Mouse (Mus musculus): ENCODE measurements at regions not wholly inside any gene's neighbourhood (a gene's known extent, or its start where the extent isn't known, plus 50 kb on each side); places are given as distances from the start of the nearest gene placed in this dataset.

DNA sequence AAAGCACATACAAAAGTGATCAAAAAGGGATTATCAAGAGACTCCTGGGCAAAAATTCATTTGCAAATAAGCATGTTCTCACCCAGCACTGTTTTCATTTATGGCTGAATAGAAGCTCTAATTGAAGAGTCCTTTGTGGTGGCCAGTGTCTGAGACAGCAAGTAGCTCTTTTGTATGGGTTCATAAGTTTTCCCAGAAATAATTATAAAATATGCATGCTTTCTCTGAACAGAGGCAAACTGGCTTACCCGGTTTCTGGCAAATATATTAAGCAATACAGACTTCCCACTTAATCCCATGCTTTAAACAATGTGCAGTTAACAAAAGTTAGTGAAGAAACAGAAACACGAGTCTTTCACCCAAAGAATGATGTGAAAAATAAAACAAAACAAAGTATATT is 2758.8 kb upstream of the Gm7489 start:
- H3K9me3 ChIP-seq (ENCODE audit: control insufficient read depth, low read length) = no peaks in the 10 kb centered on the region

GRCm38 (mm10) chr15:51131017-51131416 is 2753.7 kb upstream of the Gm7489 start:
- Histone ChIP-seq H3K36me3 (ENCODE audit: control insufficient read depth, insufficient read depth, low read length) (no peaks in the 10 kb centered on the region), H3K27me3 (ENCODE audit: control insufficient read depth, insufficient read depth, low read depth, low read length) (no peaks in the 10 kb centered on the region), H3K4me2 (ENCODE audit: low read depth, low read length) (no peak overlapping the region), H3K9me3 (ENCODE audit: control insufficient read depth, low read length) (no peaks in the 10 kb centered on the region), H3K9ac (ENCODE audit: low read length) (no peak overlapping the region), H3K4me3 (ENCODE audit: low read length) (no peak overlapping the region), H3K27ac (ENCODE audit: low read length) (no peak overlapping the region), H3K4me1 (replicated peaks; ENCODE audit: control insufficient read depth, insufficient read depth, low read length) (peaks cover under 1% of the 10 kb centered on the region; the same call in 1 of the 2 replicates)
- WGBS = 42% methylated on average over 4 of the region's 4 CpGs
- no peak for ATAC-seq (ENCODE audit: low read depth)

More for the DNA sequence above, 2758.8 kb upstream of the Gm7489 start:
- Histone ChIP-seq H3K27ac (ENCODE audit: low read length) (no peak overlapping the region), H3K4me3 (ENCODE audit: low read length) (no peak overlapping the region), H3K4me1 (replicated peaks; ENCODE audit: control insufficient read depth, insufficient read depth, low read length) (no peaks in the 10 kb centered on the region; the same call in 1 of the 2 replicates), H3K27me3 (ENCODE audit: control insufficient read depth, insufficient read depth, low read depth, low read length) (no peaks in the 10 kb centered on the region), H3K9ac (ENCODE audit: low read length) (no peak overlapping the region), H3K4me2 (ENCODE audit: low read depth, low read length) (no peak overlapping the region), H3K36me3 (ENCODE audit: control insufficient read depth, insufficient read depth, low read length) (no peaks in the 10 kb centered on the region)
- WGBS = 59% methylated on average over 2 of the region's 2 CpGs
- ATAC-seq (ENCODE audit: low read depth) = no peak

DNA sequence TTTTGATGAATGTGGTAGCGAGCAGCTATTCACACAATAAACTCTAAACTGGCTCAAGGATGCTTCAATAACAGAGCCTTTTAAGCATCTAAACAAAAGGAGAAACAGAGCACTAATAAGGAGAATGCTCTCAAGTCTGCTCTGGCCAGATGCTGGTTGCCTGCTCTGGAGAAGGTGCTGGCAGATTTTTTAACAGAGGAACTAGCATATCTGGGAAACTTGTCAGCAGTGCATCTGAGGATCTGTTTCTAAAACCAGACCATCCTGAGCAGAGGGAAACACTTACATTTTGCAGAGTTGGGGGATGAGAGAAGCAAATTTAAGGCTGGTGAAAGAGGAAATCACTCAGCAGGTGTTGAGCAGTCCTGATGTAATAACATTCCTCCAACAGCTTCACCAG is 2748.6 kb upstream of the Gm7489 start:
- Histone ChIP-seq H3K36me3 (ENCODE audit: control insufficient read depth, insufficient read depth, low read length) (no peaks in the 10 kb centered on the region), H3K9ac (ENCODE audit: low read length) (no peak overlapping the region), H3K4me2 (ENCODE audit: low read depth, low read length) (no peak overlapping the region), H3K4me3 (ENCODE audit: low read length) (no peak overlapping the region), H3K27ac (ENCODE audit: low read length) (no peak overlapping the region), H3K27me3 (ENCODE audit: control insufficient read depth, insufficient read depth, low read depth, low read length) (no peaks in the 10 kb centered on the region), H3K9me3 (ENCODE audit: control insufficient read depth, low read length) (no peaks in the 10 kb centered on the region), H3K4me1 (replicated peaks; ENCODE audit: control insufficient read depth, insufficient read depth, low read length) (0 out of 2 replicates have a peak, but pooled peaks cover 3% of the 10 kb centered on the region)
- no peak for ATAC-seq (ENCODE audit: low read depth)
- 73% methylated on average over 1 of the region's 1 CpGs for WGBS

GRCm38 (mm10) chr15:51139507-51139906 is 2745.2 kb upstream of the Gm7489 start:
- ATAC-seq (ENCODE audit: low read depth) = no peak
- Histone ChIP-seq H3K27me3 (ENCODE audit: control insufficient read depth, insufficient read depth, low read depth, low read length) (no peaks in the 10 kb centered on the region), H3K9me3 (ENCODE audit: control insufficient read depth, low read length) (no peaks in the 10 kb centered on the region), H3K4me3 (ENCODE audit: low read length) (no peak overlapping the region), H3K4me1 (replicated peaks; ENCODE audit: control insufficient read depth, insufficient read depth, low read length) (0 out of 2 replicates have a peak, but pooled peaks cover 3% of the 10 kb centered on the region), H3K36me3 (ENCODE audit: control insufficient read depth, insufficient read depth, low read length) (no peaks in the 10 kb centered on the region), H3K27ac (ENCODE audit: low read length) (no peak overlapping the region), H3K9ac (ENCODE audit: low read length) (no peak overlapping the region), H3K4me2 (ENCODE audit: low read depth, low read length) (no peak overlapping the region)
- WGBS = 19% methylated on average over 4 of the region's 4 CpGs

DNA sequence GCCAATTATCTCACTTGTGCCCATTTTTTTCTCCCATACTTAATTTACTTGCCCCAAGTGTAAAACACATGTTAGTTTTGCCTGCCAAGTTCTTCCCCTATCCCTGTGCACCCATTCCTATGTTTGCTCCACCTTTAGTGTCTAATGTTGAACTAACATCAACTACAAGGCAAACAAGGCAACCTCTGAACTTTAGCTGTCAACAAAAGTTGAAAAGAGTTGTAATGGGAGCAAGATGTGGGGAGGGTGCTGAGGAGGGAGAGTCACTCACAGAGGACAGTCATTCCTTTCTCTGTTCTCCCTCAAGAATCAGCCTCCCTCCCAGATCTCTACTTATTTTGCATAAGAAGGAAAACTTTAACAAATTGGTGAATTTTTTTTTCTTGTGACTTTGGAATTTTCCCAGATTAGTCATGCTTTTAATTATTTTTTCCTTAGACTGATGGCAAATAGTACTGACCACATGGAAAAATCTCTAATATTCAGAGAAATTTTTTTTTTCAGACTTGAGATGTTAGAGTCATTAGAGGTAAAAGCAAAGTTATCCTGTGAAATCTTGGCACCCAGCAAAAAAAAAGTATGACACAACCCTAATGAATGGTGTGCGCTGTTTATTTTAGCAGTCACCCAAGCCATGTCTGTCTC is 2710.6 kb upstream of the Gm7489 start:
- Histone ChIP-seq H3K9me3 (ENCODE audit: control insufficient read depth, low read length) (no peaks in the 10 kb centered on the region), H3K4me3 (ENCODE audit: low read length) (no peak overlapping the region), H3K27me3 (ENCODE audit: control insufficient read depth, insufficient read depth, low read depth, low read length) (no peaks in the 10 kb centered on the region), H3K27ac (ENCODE audit: low read length) (no peak overlapping the region), H3K36me3 (ENCODE audit: control insufficient read depth, insufficient read depth, low read length) (no peaks in the 10 kb centered on the region), H3K4me1 (replicated peaks; ENCODE audit: control insufficient read depth, insufficient read depth, low read length) (no peaks in the 10 kb centered on the region), H3K4me2 (ENCODE audit: low read depth, low read length) (no peak overlapping the region), H3K9ac (ENCODE audit: low read length) (no peak overlapping the region)
- WGBS = 93% methylated on average over 1 of the region's 1 CpGs
- ATAC-seq (ENCODE audit: low read depth) = no peak

GRCm38 (mm10) chr15:51176466-51176865 is 2708.2 kb upstream of the Gm7489 start:
- H3K27ac ChIP-seq (ENCODE audit: low read length) = no peak overlapping the region
- 46% methylated on average over 2 of the region's 2 CpGs for WGBS
- no peaks in the 10 kb centered on the region for H3K36me3 ChIP-seq (ENCODE audit: control insufficient read depth, insufficient read depth, low read length)
- no peaks in the 10 kb centered on the region for H3K4me1 ChIP-seq (replicated peaks; ENCODE audit: control insufficient read depth, insufficient read depth, low read length)
- H3K4me2 ChIP-seq (ENCODE audit: low read depth, low read length) = no peak overlapping the region
- no peak for ATAC-seq (ENCODE audit: low read depth)
- no peak overlapping the region for H3K9ac ChIP-seq (ENCODE audit: low read length)
- H3K27me3 ChIP-seq (ENCODE audit: control insufficient read depth, insufficient read depth, low read depth, low read length) = no peaks in the 10 kb centered on the region
- no peak overlapping the region for H3K4me3 ChIP-seq (ENCODE audit: low read length)
- H3K9me3 ChIP-seq (ENCODE audit: control insufficient read depth, low read length) = no peaks in the 10 kb centered on the region

DNA sequence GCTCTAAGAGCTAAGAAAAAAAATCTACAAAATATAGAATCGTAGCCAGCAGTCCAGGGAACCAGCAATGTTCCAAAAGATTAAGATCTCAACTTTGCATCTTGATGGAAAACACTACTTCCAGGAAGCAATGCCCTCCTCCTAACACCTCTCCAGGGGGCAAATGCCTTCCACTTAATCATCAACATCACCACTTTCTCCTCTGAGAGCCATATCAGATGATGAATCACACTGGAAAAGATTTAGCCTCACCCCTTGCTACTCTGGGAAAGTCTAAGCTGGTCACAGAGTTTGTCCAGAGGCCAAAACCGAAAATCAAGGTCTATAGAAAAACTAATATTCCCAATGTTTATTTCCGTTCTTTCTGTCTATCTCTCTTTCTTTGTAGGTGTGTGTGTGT is 2695.6 kb upstream of the Gm7489 start:
- no peaks in the 10 kb centered on the region for H3K36me3 ChIP-seq (ENCODE audit: control insufficient read depth, insufficient read depth, low read length)

GRCm38 (mm10) chr15:51197466-51198158 is 2687.1 kb upstream of the Gm7489 start:
- Histone ChIP-seq H3K9ac (ENCODE audit: low read length) (no peak overlapping the region), H3K27me3 (ENCODE audit: control insufficient read depth, insufficient read depth, low read depth, low read length) (no peaks in the 10 kb centered on the region), H3K4me3 (ENCODE audit: low read length) (no peak overlapping the region), H3K36me3 (ENCODE audit: control insufficient read depth, insufficient read depth, low read length) (no peaks in the 10 kb centered on the region), H3K4me1 (replicated peaks; ENCODE audit: control insufficient read depth, insufficient read depth, low read length) (no peaks in the 10 kb centered on the region), H3K27ac (ENCODE audit: low read length) (no peak overlapping the region), H3K4me2 (ENCODE audit: low read depth, low read length) (no peak overlapping the region), H3K9me3 (ENCODE audit: control insufficient read depth, low read length) (no peaks in the 10 kb centered on the region)
- no peak for ATAC-seq (ENCODE audit: low read depth)
- 35% methylated on average over 4 of the region's 4 CpGs for WGBS

More for the DNA sequence above, 2695.6 kb upstream of the Gm7489 start:
- Histone ChIP-seq H3K27me3 (ENCODE audit: control insufficient read depth, insufficient read depth, low read depth, low read length) (no peaks in the 10 kb centered on the region), H3K9ac (ENCODE audit: low read length) (no peak overlapping the region), H3K4me1 (replicated peaks; ENCODE audit: control insufficient read depth, insufficient read depth, low read length) (no peaks in the 10 kb centered on the region), H3K4me2 (ENCODE audit: low read depth, low read length) (no peak overlapping the region), H3K4me3 (ENCODE audit: low read length) (no peak overlapping the region), H3K9me3 (ENCODE audit: control insufficient read depth, low read length) (no peaks in the 10 kb centered on the region), H3K27ac (ENCODE audit: low read length) (no peak overlapping the region)
- 77% methylated on average over 3 of the region's 3 CpGs for WGBS
- no peak for ATAC-seq (ENCODE audit: low read depth)

- 56% methylated on average over 2 of the region's 2 CpGs for WGBS
- no peaks in the 10 kb centered on the region for H3K27me3 ChIP-seq (ENCODE audit: control insufficient read depth, insufficient read depth, low read depth, low read length)
- no peak overlapping the region for H3K4me2 ChIP-seq (ENCODE audit: low read depth, low read length)
- H3K9ac ChIP-seq (ENCODE audit: low read length) = no peak overlapping the region
- ATAC-seq (ENCODE audit: low read depth) = no peak
- H3K4me3 ChIP-seq (ENCODE audit: low read length) = no peak overlapping the region
- no peaks in the 10 kb centered on the region for H3K36me3 ChIP-seq (ENCODE audit: control insufficient read depth, insufficient read depth, low read length)
- no peak overlapping the region for H3K27ac ChIP-seq (ENCODE audit: low read length)
- no peaks in the 10 kb centered on the region for H3K4me1 ChIP-seq (replicated peaks; ENCODE audit: control insufficient read depth, insufficient read depth, low read length)
- H3K9me3 ChIP-seq (ENCODE audit: control insufficient read depth, low read length) = no peaks in the 10 kb centered on the region
Measured at GRCm38 (mm10) chr15:51203351-51203750, 2681.4 kb upstream of the Gm7489 start.

All from lung, embryonic 16.5 days (tissue).